Mouse (Mus musculus) hindbrain, embryonic 11.5 days (tissue): ENCODE results near the gene Cit. TPM values are rescaled to one million over a fixed set of nuclear protein-coding genes. Genes with fewer than 3 reads are reported as not detected.

Experiments used
- ATAC-seq: fragments of 200-750 bp; cut with Nextera tagmentation; 2 replicates; pipeline ENCODE4 v1.8.0; 2017; ENCODE audit warnings: mild to moderate bottlenecking, moderate TSS enrichment, moderate library complexity; ENCODE audit not compliant: low FRiP score
- DNase-seq: peaks from one replicate; pipeline ENCODE4 v3.0.0-alpha.2; 2015; ENCODE audit warnings: low spot score
- H3K27ac ChIP-seq: fragments of 300-500 bp; sonication (generic); 2 replicates; pipeline ENCODE4 v1.5.1; 2014; ENCODE audit warnings: mild to moderate bottlenecking, low read depth, low read length
- H3K27me3 ChIP-seq: fragments of 300-500 bp; sonication (generic); 2 replicates; pipeline ENCODE4 v1.6.1; 2014; ENCODE audit warnings: mild to moderate bottlenecking, low read length, moderate library complexity, mixed read lengths; ENCODE audit not compliant: control insufficient read depth, insufficient read depth
- H3K36me3 ChIP-seq: fragments of 300-500 bp; sonication (generic); 2 replicates; pipeline ENCODE4 v1.6.1; 2014; ENCODE audit warnings: mild to moderate bottlenecking, low read length, moderate library complexity, mixed read lengths; ENCODE audit not compliant: control insufficient read depth, insufficient read depth
- H3K4me1 ChIP-seq: fragments of 300-500 bp; sonication (generic); replicated peaks from 2 replicates; pipeline ENCODE4 v1.6.1; 2014; ENCODE audit warnings: low read length, mixed read lengths; ENCODE audit not compliant: control insufficient read depth, insufficient read depth
- H3K4me2 ChIP-seq: fragments of 300-500 bp; sonication (generic); replicated peaks from 2 replicates; pipeline ENCODE4 v1.6.1; 2014; ENCODE audit warnings: mild to moderate bottlenecking, low read depth, low read length
- H3K4me3 ChIP-seq: fragments of 300-500 bp; sonication (generic); 2 replicates; pipeline ENCODE4 v1.5.1; 2014; ENCODE audit warnings: low read depth, low read length
- H3K9ac ChIP-seq: fragments of 300-500 bp; sonication (generic); 2 replicates; pipeline ENCODE4 v1.6.1; 2014; ENCODE audit warnings: low read depth, low read length
- H3K9me3 ChIP-seq: fragments of 300-500 bp; sonication (generic); 2 replicates; pipeline ENCODE4 v1.6.1; 2016; ENCODE audit warnings: low read length; ENCODE audit not compliant: control insufficient read depth
- WGBS: fragments of 180-500 bp; shearing (Covaris S2); extraction: QIAGEN DNeasy Blood & Tissue Kit; methylation state at CpG from one replicate; pipeline ENCODE4 v1.1.7; 2014; 5-methylcytosine and 5-hydroxymethylcytosine counted together
- polyA plus RNA-seq: library from polyadenylated mRNA; unstranded; fragments of >200 nt; fragmentation: Nextera tagmentation; extraction: Ambion mirVana; gene quantifications from 2 replicates; pipeline ENCODE4 v1.2.1, GENCODE M21; 2014

The Cit gene
- polyA plus RNA-seq, 1 experiment from 2014 or later = 33.6 TPM

- H3K27ac ChIP-seq = no peak overlapping the region
- 67% methylated on average over 7 of the region's 7 CpGs for WGBS
- no peak overlapping the region for H3K9ac ChIP-seq
- no peak overlapping the region for H3K4me2 ChIP-seq
- H3K9me3 ChIP-seq = no peaks in the 10 kb centered on the region
- no peak for ATAC-seq
- no peaks in the 10 kb centered on the region for H3K27me3 ChIP-seq
- no peak for DNase-seq
- no peaks in the 10 kb centered on the region for H3K36me3 ChIP-seq
- no peak overlapping the region for H3K4me3 ChIP-seq
- no peaks in the 10 kb centered on the region for H3K4me1 ChIP-seq
Measured at GRCm38 (mm10) chr5:116042241-116042640, 197.2 kb downstream of the Cit start.

- H3K4me2 ChIP-seq = no peak overlapping the region
- 89% methylated on average over 8 of the region's 8 CpGs for WGBS
- ATAC-seq = no peak
Measured at GRCm38 (mm10) chr5:116045581-116045980, 200.5 kb downstream of the Cit start.

GRCm38 (mm10) chr5:116046246-116046645 is 201.2 kb downstream of the Cit start:
- WGBS = 89% methylated on average over 4 of the region's 4 CpGs
- no peaks in the 10 kb centered on the region for H3K4me1 ChIP-seq
- DNase-seq (no peak), ATAC-seq (no peak)
- H3K9ac ChIP-seq = no peak overlapping the region
- H3K9me3 ChIP-seq = no peaks in the 10 kb centered on the region
- no peaks in the 10 kb centered on the region for H3K36me3 ChIP-seq
- no peak overlapping the region for H3K4me2 ChIP-seq
- H3K4me3 ChIP-seq = no peak overlapping the region
- no peak overlapping the region for H3K27ac ChIP-seq
- H3K27me3 ChIP-seq = no peaks in the 10 kb centered on the region

More at GRCm38 (mm10) chr5:116045581-116045980, 200.5 kb downstream of the Cit start:
- Histone ChIP-seq H3K27me3 (no peaks in the 10 kb centered on the region), H3K9me3 (no peaks in the 10 kb centered on the region), H3K4me1 (no peaks in the 10 kb centered on the region), H3K4me3 (no peak overlapping the region), H3K9ac (no peak overlapping the region), H3K36me3 (no peaks in the 10 kb centered on the region), H3K27ac (no peak overlapping the region)
- DNase-seq = no peak

- Histone ChIP-seq H3K9me3 (no peaks in the 10 kb centered on the region), H3K4me3 (no peak overlapping the region), H3K36me3 (no peaks in the 10 kb centered on the region), H3K4me1 (no peaks in the 10 kb centered on the region), H3K4me2 (no peak overlapping the region), H3K27ac (no peak overlapping the region), H3K9ac (no peak overlapping the region), H3K27me3 (no peaks in the 10 kb centered on the region)
- WGBS = 94% methylated on average over 3 of the region's 3 CpGs
- DNase-seq (no peak), ATAC-seq (no peak)
Measured at GRCm38 (mm10) chr5:116048321-116048720, 203.2 kb downstream of the Cit start.

- Histone ChIP-seq H3K9me3 (no peaks in the 10 kb centered on the region), H3K4me3 (no peak overlapping the region), H3K36me3 (no peaks in the 10 kb centered on the region), H3K9ac (no peak overlapping the region), H3K4me1 (no peaks in the 10 kb centered on the region), H3K27ac (no peak overlapping the region), H3K27me3 (no peaks in the 10 kb centered on the region), H3K4me2 (no peak overlapping the region)
- DNase-seq (no peak), ATAC-seq (no peak)
- WGBS = 93% methylated on average over 4 of the region's 4 CpGs
Measured at GRCm38 (mm10) chr5:116049821-116050220, 204.7 kb downstream of the Cit start.

GRCm38 (mm10) chr5:116052171-116052570 is 207.1 kb downstream of the Cit start:
- Histone ChIP-seq H3K27ac (no peak overlapping the region), H3K9ac (no peak overlapping the region), H3K4me2 (no peak overlapping the region), H3K9me3 (no peaks in the 10 kb centered on the region), H3K4me3 (no peak overlapping the region), H3K4me1 (no peaks in the 10 kb centered on the region), H3K36me3 (no peaks in the 10 kb centered on the region), H3K27me3 (no peaks in the 10 kb centered on the region)
- ATAC-seq (no peak), DNase-seq (no peak)
- 84% methylated on average over 5 of the region's 5 CpGs for WGBS

- 63% methylated on average over 6 of the region's 6 CpGs for WGBS
- H3K4me2 ChIP-seq = no peak overlapping the region
- H3K9ac ChIP-seq = no peak overlapping the region
- no peaks in the 10 kb centered on the region for H3K9me3 ChIP-seq
- no peaks in the 10 kb centered on the region for H3K4me1 ChIP-seq
- no peaks in the 10 kb centered on the region for H3K27me3 ChIP-seq
- no peak overlapping the region for H3K27ac ChIP-seq
- no peaks in the 10 kb centered on the region for H3K36me3 ChIP-seq
- DNase-seq (no peak), ATAC-seq (no peak)
- H3K4me3 ChIP-seq = no peak overlapping the region
Measured at GRCm38 (mm10) chr5:116052826-116053225, 207.7 kb downstream of the Cit start.

Other genes with a start within 250 kb of the Cit start
- 18.3 and 18.8 TPM in 2 replicates for gene Rab35, start 213.4 kb upstream of the Cit start, polyA plus RNA-seq
- 12.0 and 15.8 TPM in 2 replicates for gene Bicdl1, start 113.7 kb upstream of the Cit start, polyA plus RNA-seq
- gene Prkab1, start 179.2 kb downstream of the Cit start, polyA plus RNA-seq = 44.8 and 54.3 TPM in 2 replicates
- not detected in 2 replicates for gene Tmem233, start 238.0 kb downstream of the Cit start, polyA plus RNA-seq